Mouse (Mus musculus): ENCODE data around the gene Slc36a1.

DNA sequence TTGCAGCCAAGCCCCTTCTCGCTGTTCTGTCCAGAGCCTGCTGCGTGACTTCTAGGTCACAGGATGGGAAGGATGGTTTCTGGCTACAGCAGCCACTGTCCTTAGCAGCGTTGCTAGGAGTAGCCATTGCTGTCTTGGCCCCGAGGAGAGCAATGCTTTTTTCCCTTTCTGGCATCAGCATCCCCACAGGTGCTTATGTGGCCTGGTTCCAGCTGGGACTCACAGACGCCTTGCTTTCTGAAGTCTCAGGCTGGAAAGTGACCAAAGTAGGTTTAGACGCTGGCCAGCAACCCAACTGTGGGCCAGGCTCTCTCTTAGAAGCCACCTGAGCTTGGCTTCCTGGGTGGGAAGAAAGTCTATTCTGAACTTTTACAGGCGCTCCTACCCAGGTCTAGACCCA lies 30.1 kb downstream of the Slc36a1 start:
- no peak for TF ChIP-seq CTCF (IDR thresholded peaks at IDR 0.05; ENCODE audit: borderline replicate concordance, extremely low read depth, insufficient read depth, insufficient read length)
- TF ChIP-seq POLR2A (IDR thresholded peaks at IDR 0.05; ENCODE audit: borderline replicate concordance, extremely low read depth, insufficient read depth, insufficient read length, poor library complexity, severe bottlenecking), result no peak

Data from brain, embryonic 14.5 days (tissue).